22 mouse cellular contexts compared by ENCODE assay signal in genomic region chr5:113955691-113956090, GRCm38 (mm10). TPM values are rescaled to one million over a fixed set of nuclear protein-coding genes. Genes with fewer than 3 reads are reported as not detected.
"Had no signal": no experiment of that assay in that cellular context is flagged by ENCODE, and none has a peak within 500 bp of the region (broad histone marks: within the 10 kb centered on the region; RNA-seq: fewer than 3 reads in every experiment).

No protein-coding gene starts in this region.

- DNase-seq: lung, adult 2 months; lung, postnatal 4 days; retina, postnatal 1 day; right cerebral cortex, adult 18-20 months; right cerebral cortex, postnatal 25 days; right cerebral cortex, postnatal 4 days; spleen, adult 18-20 months; thymus, postnatal 14 days; thymus, postnatal 36 days had no signal

- H3K4me3 ChIP-seq: lung, embryonic 15.5 days; midbrain, embryonic 13.5 days; midbrain, embryonic 15.5 days; neural tube, embryonic 13.5 days; neural tube, embryonic 15.5 days had no signal

- H3K27ac ChIP-seq: liver, embryonic 14.5 days; lung, embryonic 15.5 days; midbrain, embryonic 13.5 days; midbrain, embryonic 15.5 days; neural tube, embryonic 13.5 days; neural tube, embryonic 15.5 days had no signal

- ATAC-seq: midbrain, embryonic 15.5 days had no signal

- H3K9me3 ChIP-seq: lung, embryonic 15.5 days; midbrain, embryonic 13.5 days; midbrain, embryonic 15.5 days; neural tube, embryonic 13.5 days; neural tube, embryonic 15.5 days had no signal

- H3K4me2 ChIP-seq: lung, embryonic 15.5 days; midbrain, embryonic 11.5 days; midbrain, embryonic 13.5 days; midbrain, embryonic 15.5 days; neural tube, embryonic 13.5 days; neural tube, embryonic 15.5 days had no signal

- H3K27me3 ChIP-seq: lung, embryonic 15.5 days; midbrain, embryonic 13.5 days; midbrain, embryonic 15.5 days; neural tube, embryonic 13.5 days; neural tube, embryonic 15.5 days had no signal

- H3K9ac ChIP-seq: liver, embryonic 14.5 days; lung, embryonic 15.5 days; midbrain, embryonic 13.5 days; midbrain, embryonic 15.5 days; neural tube, embryonic 13.5 days had no signal

RNA-seq across cellular contexts. Expression of gene Dao, which starts 47.8 kb away (rescaled TPM):
- total RNA-seq: megakaryocyte, adult 5-6 weeks; megakaryocyte-erythroid progenitor cell, adult 5-6 weeks; midbrain, postnatal 0 days; monocyte, adult 5-6 weeks had no signal
- polyA plus RNA-seq: liver, embryonic 14.5 days; lung, embryonic 15.5 days; lung, postnatal 0 days; midbrain, embryonic 11.5 days; midbrain, embryonic 13.5 days; midbrain, embryonic 15.5 days; midbrain, postnatal 0 days; neural tube, embryonic 11.5 days; neural tube, embryonic 13.5 days; neural tube, embryonic 15.5 days had no signal
